Mouse (Mus musculus): Measurements from ENCODE around the gene Rasgef1b.

Gene Rasgef1b

DNA sequence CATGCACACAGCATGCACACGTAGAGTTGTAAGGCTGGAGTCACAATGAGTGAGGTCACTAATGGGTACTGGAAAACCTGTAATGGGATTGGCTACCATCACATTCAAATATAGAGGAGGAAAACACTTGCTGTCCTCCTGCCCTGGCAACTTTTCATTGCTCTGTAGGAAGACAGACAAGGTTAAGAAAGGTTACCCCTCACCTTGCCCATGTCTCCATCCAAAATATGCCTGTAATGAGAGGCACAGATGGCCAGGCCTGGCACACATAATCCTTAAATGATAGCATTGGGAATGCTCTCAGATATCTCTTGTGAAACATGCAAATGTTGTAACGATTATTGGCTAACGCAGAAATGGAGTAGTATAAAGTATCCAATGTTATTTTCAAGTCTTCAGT is 235.8 kb downstream of the Rasgef1b start:
- no peak for DNase-seq (ENCODE audit: low spot score)

DNA sequence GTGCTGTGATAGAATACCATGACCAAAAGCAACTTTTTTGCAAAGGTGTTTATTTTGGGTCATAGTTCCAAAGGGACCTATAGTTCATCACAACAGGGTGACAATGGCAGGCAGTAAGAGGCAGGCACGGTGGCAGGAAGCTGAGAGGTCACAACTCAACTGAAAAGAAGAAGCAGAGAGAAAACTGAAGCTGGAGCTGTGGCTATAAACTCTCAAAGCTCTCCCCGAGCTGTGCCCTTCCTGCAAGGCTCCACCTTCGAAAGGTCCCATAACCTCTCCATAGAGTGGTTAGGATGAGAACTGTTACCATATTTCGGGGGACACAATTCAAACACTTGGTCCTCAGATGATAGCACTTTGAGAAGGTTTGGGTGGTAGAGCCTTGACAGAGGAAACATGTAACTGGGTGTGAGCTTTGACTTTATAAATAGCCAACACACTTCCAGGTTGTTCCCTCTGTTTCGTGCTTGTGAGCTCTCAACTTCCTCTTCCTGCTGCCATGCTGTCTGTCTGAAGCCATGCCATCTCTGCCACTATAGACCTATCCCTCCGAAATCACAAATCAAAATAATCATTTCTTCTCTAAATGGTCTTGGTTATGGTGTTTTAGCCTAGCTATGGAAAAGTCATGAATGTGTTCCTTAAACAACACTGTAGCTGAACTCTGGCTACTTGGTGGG is 240.2 kb downstream of the Rasgef1b start:
- no peak for DNase-seq (ENCODE audit: low spot score)

DNA sequence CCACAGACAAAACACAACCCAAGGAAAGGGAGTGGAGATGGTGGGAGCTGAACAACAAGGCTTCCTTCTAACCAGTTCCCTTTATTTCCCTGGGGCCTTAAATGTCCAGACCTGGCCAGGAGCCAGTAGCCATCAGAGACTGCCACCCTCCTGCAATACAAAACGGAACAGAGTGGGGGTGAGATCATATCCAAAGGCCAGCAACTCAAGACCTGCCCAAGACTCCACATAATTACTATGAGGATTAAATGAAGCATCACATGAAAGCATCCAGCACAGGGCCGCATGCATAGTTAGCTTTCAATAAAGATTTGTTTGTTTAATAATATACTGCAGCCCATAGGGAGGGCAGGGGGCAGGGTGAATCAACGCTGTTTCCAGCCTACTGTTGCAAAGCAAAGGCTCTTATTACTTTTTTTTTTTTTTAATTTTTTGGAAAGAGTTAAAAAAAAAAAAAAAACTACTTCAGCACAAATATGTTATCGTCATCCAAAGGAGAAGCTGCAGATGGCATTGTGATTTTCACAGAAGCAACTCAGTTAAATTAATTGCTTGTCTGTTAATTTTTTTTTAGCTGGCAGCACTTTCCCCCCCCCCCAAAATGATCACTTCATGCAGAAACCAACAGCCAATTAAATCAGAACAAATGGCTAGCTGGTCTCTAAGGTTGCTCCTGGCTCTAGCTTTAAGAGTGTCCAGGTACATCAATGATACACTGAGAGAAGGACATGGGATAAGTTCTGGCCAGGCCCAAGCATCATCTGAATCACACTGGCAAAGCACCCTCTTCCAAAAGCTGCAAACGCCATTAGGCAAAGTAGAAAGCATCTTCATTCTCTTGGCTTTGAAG is 241.6 kb downstream of the Rasgef1b start:
- no peak for DNase-seq (ENCODE audit: low spot score)

DNA sequence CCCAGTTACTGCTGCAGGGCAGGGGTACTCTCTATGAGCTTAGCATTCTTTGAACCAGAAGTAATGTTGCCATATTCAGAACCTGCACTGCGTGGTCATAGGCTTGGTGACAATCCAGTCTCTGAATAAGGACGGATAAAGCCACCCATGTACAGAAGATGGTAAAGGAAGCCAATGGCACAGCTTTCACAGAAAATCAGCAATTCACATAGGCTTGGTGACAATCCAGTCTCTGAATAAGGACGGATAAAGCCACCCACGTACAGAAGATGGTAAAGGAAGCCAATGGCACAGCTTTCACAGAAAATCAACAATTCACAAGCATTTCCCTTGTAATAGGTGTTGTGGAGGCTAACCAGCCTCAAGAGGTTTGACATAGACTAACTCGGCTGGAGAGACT is 245.7 kb downstream of the Rasgef1b start:
- no peak for DNase-seq (ENCODE audit: low spot score)

DNA sequence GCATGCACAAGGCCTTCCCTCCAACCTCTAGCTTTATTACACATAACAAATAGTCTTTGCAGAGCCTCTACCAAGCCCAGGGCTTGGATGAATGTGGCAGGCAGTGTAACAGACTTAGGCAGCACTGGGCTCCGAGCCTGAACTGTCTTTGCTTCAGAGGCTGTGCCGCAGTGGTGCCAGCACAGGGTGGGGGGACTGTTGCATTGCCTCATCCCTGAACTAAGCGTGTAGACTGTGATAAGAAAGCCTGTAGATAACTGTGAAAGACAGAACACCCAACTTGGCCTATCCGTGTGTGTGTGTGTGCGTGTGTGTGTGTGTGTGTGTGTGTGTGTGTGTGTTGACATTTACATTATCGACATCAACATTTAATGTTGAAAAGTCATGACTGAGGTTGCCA is 246.3 kb downstream of the Rasgef1b start:
- DNase-seq (ENCODE audit: low spot score): no peak

DNA sequence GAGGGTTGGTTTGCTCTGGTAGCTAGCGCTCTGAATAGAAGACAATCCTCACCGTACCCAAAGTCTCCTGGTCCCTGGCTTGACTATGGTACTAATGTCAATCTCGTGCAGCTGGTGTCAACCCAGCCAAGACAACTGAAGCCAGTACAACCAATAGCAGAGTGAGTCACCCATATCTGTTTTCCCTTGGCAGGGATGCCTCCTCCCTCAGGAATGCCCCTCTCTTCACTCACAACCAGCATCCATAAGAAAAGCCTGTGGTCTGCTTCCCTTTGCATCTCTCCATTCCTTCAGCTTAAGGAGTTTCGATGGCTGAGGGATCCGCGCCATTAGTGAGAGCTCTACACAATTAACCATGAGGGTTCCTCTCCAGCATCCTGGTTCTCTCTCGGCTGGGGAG is 246.8 kb downstream of the Rasgef1b start:
- no peak for DNase-seq (ENCODE audit: low spot score)

DNA sequence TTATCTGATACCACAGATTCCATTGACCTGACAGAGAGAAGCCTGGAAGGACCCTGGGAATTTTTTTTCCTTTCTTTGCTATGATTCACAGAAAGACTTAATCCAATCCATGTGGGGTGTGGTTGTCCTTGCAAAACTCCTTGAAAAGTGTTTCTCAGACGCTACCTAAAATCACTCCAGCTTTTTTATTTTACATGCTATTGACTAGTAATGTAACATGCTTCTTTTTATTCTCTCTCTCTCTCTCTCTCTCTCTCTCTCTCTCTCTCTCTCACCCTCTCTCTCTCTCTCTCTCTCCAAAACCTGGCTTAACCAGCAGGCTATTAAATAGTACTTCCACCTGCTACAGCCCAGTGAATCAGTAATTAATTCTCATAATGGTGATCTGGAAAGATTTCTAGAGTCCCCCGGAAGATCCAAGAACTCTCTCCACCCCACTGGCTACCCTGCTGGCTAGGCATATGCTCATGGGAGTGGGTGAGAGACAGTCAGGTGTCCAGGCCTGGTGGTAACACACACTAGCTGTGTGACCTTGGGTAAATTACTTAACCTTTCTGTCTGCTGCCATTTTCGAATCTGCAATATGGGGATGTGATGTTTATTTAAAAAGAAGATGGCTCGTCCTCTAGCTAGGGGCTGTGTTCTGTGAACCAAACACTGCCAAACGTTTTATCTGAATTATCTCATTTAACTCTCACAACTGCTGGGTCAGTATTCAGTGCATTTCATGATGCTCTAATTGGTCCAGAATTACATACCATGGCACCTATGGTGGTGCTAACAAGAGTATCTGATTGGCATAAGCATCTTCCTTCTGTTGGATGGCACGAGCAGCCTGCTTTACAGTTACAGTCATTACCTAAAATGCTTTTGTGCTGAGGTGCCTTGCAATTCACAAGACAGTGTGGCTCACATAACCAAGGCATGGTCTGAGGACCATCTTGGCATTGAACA is 248.5 kb downstream of the Rasgef1b start:
- DNase-seq (ENCODE audit: low spot score): no peak

DNA sequence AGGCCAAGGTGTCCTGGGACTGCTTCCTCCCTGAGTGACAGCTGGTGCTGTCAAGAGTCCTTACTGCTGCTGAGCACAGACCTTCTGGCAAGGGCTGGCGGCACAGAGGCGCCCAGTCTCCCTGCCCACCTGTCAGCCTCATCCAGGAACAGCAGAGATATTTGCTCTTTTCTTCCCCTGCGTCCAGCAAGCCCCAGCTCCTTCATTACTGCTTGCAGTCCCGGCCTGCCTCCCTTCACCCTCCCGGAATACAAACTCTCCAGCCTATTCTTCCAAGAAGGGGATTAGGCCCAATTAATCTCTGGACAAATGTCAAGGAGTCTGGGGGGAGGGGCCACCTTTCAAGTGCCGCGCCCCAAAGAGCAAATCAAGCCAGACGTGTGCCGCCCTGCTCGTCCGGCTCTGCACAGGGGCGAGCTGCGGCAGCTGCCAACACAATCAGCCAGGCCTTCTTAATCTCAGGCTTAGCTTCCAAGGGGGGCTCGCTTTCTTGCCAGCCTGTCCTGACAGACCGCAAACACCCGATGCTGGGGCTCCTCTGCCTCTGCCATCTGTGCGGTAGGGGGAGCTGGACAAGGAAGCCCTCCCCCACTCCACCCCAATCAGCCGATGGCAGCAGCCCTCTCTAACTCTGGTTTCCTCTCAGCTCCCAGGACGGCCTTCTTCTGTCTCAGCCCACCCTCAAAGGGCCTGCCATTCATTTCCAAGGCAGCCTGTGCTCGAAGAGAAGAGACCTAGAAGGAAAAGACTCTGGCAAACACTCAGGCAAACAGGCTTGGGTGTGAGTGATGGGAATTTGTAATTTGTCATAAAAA is 249.4 kb downstream of the Rasgef1b start:
- peak; percentile 87 for DNase-seq (ENCODE audit: low spot score)

DNA sequence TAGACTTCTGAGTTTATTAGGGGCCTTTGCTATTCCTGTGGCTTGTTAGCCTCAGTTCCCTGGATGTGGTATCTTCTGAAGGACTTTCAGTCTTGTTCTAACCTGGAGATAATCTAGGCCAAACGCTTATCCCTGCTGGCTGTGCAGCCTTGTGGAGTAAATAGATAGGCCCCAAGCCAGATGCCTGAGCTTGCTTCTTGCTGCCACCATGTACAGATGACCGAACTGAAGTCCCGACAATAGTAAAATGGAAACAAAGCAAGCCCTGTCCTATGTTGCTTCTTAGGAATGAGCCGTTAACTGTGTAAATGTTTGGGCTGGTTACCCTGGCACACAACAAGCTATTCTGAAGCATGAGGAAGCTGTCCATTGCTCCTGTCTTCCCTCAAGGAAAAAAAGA is 250.1 kb downstream of the Rasgef1b start:
- DNase-seq (ENCODE audit: low spot score): no peak

DNA sequence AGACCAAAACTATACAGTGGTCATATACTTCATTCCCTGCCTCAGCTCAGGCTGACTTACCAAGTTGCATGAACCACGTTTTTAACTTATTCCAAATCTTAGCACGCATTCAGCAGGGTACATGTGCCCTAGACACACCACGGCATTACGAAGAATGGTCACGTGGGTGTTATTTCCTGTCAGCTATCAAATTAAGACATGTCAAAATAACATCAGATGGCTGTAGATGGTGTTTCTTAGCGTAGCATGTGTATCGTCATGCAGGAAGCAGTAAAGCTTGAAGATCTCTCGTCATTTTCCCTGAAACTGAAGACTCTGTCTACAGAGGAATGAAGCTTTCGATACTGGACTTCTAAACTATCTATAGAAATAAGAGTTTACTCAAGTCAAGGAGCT is 251.4 kb downstream of the Rasgef1b start:
- DNase-seq (ENCODE audit: low spot score): no peak

DNA sequence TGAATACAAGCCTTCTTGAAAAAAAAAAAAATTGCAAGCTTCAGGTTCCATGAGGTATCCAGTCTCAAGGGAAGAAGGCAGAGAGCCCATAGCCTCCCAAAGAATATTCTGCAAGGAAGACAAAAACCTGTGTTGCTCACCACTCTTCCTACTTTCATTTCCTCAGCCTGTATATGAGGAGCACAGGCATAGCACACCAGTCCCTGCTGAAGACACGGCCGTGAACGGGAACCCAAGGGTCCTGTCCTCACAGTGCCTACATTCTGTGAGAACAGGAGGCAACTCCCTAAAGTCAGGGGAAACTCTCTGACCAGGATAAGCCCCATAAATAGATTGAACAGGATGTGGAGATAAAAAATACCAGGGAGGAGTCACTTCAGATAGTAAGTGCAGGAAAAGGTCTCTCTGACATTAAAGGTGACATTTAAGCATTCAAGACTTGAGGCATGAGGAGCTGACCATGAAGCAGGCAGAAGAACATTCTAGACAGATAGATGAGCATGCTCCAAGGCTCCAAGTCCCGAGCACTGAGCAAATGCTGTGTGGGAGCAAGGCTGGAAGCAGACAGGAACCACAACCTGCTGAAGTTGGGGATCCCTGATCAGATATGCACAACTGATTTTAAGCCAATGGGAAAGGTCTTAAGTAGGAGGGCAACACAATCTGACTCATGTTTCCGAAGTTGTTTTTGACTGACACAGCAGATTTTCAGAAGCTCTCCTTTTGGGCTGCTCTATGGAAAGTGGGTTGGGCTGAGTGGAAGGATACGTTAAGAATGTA is 252.0 kb downstream of the Rasgef1b start:
- DNase-seq (ENCODE audit: low spot score): no peak

DNA sequence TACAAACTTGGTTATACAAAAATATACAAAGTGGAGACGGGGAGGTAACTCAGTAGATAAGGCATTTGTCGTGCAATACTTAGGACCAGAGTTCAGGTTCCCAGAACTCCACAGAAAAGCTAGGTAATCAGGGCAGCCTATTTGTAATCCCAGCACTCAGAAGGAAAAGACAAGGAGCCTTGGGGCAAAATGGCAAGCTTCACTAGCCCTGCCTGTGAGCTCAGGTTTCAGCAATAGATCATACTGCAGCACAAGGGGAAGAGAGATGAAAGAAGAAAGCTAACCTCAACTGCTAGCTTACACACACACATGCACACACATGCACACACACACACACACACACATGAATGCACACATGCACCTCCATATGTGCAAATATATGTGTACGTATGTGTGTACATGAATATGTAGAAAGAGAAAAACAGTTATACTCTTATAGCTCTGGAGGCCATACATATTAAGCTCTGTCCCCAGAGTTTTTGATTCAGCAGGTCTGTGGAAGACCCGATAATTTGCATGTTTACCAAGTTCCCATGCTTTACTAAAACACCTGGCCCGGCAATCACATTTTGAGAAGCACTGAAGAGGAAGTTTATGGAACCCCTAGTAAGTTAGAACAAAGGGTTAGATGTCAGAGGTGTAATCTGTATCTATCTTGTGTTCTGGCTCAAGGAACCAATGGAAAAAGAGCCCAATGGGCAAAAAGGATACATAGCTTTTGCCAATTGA is 256.1 kb downstream of the Rasgef1b start:
- peak; percentile 69 for DNase-seq (ENCODE audit: low spot score)

DNA sequence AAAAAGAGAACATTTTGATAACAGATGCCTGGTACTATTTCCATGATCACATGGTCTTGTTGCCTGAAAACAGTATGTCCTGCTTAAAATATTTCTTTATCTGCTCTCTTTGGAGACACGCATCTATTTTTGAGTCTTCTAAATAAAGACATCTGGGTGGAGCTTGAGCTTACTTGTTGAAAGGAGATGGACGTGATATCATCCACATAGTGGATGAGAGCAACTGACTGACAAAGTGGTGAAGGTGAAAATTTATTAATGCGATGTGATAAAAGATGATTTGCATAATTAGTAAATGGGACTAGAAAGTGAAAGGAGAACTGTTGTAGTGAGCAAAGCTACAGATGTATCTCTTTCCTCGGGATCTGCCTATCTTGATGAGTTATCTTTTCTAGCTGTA is 257.1 kb downstream of the Rasgef1b start:
- DNase-seq (ENCODE audit: low spot score): no peak

DNA sequence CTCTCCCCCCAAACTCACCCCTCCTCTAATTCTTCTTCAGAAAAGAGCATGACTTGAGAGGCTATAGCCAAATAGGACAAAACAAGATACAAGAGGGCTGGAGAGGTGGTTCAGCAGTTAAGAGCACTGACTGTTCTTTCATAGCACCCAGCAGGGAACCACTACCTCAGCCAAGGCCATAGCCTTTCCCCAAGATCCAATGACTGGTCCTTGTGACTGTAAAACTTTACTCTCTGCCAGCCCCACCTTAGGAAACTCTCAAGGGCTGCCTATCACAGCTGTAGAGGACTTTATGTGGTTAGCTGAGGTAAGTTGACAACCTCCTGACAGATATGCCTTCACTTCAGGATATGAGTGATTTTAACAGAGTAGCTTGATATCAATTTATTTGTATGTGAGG is 258.3 kb downstream of the Rasgef1b start:
- DNase-seq (ENCODE audit: low spot score): no peak

DNA sequence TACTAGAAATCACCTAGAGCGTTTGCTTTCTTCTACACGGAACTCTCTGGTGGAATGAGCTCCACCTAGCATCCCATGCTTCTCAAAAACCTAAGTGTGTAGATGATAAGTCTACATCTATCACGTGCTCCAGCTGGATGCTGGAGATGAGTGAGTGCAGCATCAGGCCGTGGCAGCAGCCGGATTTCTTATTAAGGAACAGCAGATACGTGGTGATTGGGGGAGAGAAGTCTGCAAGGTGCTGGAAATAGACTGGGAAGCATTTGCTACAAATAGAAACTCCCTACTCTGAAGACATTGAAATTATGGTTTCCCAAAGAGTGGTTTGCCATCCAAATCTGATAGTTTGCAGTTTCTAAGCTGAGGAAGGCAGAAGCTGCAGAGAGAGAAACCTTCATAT is 269.9 kb downstream of the Rasgef1b start:
- no peak for DNase-seq (ENCODE audit: low spot score)

DNA sequence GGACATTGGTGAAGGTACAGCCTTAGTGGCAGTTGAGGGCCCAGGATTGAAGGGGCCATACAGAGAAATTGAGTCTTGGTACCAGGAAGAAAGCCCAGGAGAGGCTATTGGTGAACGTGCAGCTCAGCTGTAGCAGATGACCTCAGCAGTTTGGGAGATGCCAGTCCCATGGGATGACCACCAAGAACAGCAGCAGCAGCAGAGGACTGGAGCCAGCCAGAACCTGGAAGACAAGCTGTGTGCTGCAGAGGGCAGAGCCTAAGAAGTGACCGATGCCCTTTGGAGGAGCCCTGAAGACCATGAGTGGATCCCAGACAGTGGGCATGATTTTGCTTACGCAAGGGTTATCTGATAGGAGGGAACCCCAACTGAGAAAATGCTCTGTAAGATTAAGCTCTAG is 271.6 kb downstream of the Rasgef1b start:
- DNase-seq (ENCODE audit: low spot score): no peak

DNA sequence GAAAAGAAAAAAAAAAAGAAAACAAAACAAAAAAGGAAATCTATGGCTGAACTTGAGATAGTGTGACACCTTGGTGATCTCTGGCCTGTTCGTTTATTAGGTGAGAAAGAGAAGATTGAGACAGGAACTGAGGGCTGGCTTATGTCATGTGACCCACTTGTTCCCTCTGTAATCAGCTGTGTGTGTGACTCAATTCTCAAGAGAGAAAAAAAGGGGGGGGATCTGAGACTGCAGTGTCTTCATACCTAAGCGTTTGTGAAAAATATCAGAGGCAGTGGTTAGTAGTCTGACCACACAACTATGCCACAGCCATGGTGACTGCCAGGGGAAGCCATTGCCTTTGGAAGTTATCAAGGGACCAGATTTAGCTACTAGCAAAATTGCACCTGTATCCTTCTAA is 276.9 kb downstream of the Rasgef1b start:
- no peak for DNase-seq (ENCODE audit: low spot score)

DNA sequence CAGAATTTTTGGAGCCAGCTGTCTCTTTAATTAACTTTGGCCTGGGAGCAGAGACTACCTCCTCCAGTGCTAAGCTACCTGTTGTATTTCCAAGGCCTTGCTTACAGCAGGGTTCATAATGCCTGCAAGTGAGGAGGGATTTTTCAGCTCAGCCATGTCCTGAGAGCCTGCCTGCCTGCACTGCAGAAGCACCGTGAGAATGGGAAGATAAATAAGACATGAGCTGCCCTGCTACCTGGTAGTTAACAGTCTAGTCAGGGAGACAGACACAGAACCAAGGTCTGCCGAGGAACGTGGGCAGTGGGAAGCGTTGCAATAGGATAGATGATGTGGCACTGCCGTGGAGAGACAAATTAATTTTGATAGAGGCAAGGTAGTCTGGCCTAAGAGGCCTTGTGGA is 277.4 kb downstream of the Rasgef1b start:
- DNase-seq (ENCODE audit: low spot score): no peak

DNA sequence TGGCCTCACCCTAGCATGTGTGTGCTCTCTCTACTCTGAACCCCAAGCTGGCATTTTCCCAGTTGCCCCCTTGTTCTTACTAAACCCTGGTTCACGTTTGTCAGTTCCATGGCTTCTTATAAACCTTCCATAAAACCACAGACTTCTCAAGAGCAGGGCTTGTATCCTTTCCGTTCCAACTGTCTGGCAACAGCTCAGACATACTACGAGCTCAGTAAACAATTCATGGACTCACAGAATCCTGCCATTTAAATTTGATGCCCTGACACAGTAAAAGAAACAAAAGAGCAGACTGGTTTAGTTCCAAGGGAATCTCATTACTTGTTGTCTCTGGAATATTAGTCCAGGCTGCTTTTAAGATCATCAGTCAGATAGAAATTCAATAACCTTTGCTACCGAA is 277.9 kb downstream of the Rasgef1b start:
- no peak for DNase-seq (ENCODE audit: low spot score)

DNA sequence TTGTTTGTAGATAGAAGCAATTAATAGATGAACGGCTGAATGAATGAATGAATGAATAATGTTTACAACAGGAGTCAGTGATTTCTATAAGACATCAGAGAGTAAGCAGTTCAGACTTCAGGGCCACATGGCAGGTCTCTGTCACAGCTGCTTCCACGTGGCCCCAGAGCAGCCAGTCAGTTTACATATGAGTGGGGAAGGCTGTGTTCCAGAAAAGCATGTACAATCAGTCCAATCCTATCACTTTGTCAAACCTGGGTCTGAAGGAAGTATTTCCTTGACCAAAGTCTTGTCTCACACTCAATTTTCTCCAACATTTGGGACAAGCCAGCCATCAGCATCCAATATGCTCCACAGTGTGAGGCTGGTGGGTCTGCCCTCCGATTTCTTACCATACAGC is 278.4 kb downstream of the Rasgef1b start:
- DNase-seq (ENCODE audit: low spot score): no peak
